Mouse (Mus musculus): Measurements from ENCODE around the gene Unc13c. TPM values are rescaled to one million over a fixed set of nuclear protein-coding genes. Genes with fewer than 3 reads are reported as not detected.

Gene Unc13c
- polyA plus RNA-seq (2012; rRNA removed) = 0.08 and 0.10 TPM in 2 replicates

DNA sequence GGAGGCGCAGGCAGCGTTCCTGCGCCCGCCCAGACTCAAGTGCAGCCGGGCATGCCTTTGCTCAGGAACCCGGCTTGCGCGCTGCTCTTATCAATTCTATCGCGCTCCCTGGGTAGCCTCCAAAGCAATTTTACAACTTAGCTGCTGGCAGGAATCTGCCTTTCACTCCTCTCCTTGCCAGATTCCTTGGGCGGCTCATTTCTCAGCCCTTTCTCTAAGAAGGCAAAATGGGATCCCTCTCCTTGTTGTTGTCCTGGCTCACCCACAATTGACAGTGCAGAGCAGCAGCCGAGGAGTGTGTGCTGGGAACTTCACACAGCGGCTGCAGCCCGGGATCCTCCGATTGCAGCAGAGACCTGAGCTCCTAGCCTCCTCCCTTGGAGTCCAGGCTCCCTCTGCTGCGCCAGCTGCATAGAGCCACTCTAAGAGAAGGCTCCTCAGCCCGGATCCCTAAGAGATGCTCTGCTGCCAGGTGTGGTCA, at the start of gene Unc13c:
Unc13c (minus strand) TSS at position 326 of the 481 bp plus-strand sequence.

Other genes starting within 250 kb of the Unc13c start
- gene Wdr72, start 141.4 kb upstream of the Unc13c start, polyA plus RNA-seq (2012; rRNA removed) = 0.12 and 0.23 TPM in 2 replicates